Mouse (Mus musculus) thymus, adult 18-20 months (tissue): ENCODE results near the gene Socs7.

Experiments
- DNase-seq, 2 experiments: peaks; one replicate each; pipeline ENCODE4 v3.0.0; 2022; ENCODE audit warnings: mixed read lengths in 2 of 2

Socs7 gene

DNA sequence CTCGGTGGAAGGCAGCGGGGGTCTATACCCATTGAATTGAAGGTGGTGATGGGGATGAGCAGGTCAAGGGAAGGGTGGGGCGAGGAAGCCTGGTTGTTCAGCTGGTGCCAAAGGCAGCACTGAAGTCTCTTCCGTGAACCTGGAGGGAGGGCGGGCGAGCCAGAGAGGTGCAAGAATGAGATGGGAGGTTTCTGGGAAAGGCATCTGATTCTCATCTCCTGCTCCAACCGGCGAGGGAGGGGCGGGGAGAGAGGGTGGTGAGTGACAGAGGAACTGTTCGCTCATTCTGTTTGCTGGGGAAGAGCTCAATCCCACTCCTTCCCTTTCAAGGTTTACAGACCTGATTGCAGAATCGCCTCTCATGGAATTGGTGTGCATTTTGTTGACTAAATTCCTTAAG lies 31.3 kb downstream of the Socs7 start:
- no peak for DNase-seq

DNA sequence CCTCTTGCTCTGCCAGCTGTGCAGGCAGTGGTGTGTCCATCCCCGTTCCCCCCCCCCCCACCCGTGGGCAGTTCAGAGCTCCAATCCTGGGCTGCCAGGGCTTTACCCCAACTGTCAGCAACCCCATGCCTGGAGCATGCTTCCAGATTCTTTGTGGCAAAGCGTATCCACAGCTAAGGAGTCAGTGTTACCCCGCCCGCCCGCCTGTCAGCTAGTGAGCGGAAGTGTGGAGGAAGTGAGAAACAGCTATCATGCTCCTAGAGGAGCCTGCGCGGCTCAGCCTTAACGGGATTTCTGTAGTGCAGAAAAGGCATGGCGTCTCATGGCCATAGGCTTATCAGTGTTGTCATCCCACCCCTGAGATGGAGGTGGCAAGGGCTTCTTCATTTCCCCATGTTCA lies 31.8 kb downstream of the Socs7 start:
- DNase-seq: no peak

DNA sequence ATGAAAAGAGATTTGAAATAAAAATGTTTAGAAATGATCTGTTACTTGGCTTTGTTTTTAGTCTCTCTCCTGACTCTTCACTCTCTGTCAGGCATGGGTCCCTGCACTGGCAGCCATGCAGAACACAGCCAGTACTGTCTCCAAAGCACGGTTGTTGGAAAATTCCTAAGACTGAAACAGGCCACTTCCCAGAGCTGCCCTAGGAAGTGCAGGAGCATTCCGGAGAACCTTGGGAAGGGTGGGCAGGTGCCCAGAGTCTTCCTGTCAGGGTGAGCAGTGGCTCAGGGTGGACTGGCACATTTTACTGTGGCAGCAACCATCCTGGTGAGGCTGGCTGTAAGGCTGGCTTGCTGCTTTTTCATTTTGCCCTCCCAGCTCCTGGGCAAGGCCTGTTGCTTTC lies 36.2 kb downstream of the Socs7 start:
- no peak for DNase-seq

DNA sequence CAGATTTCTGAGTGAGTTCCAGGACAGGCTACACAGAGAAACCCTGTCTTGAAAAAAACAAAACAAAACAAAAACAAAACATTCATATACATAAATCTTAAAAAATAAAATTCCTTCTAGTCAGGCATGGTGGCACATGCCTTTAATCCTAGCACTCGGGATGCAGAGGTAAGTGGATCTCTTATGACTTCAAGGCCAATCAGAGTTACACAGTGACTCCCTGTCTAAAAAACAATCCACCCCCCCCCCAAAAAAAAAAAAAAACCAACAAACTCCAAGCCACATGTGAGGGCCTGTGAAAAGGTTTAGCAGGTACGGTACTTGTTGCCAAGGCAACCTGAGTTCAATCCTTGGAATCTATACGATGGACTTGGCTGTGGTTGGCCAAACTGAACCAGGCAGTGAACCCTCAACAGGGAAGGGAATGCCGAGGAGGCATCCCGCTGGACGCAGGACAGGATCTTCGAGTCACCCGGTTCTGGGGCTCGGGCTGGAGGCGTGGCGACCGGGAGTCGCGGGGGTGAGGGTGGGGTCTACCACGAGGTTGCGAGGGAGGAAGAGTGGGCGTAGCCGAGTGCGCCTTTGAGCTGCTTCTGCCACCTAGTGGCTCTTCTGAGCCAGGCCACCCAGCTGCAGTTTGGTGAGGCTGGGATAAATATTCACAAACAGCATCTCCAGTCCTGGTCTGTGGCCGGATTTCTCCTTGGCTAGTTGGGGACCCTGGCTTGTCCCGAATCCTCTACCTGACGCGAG lies 37.8 kb downstream of the Socs7 start:
- peak; percentile 75 to 80 for DNase-seq

DNA sequence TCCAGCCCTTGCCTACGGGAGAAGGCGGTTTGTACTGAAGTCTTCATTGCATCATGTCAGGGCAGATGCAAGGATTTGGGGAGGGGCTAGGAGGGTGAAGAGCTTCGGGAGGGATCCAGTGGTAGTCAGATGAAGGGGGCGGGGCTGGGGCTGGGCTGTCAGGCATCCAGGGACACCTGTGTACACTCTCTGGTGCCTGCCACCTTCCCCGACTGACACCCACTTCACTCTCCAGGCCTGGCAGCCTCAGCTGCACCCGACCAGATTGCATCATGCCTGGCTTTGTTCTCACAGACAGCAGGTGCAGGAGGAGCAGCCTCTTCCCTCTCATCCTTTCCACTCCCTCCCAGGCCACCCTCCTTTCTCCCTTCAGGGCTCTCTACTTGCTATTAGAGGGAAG lies 38.7 kb downstream of the Socs7 start:
- DNase-seq: peak; percentile 63 to 79

DNA sequence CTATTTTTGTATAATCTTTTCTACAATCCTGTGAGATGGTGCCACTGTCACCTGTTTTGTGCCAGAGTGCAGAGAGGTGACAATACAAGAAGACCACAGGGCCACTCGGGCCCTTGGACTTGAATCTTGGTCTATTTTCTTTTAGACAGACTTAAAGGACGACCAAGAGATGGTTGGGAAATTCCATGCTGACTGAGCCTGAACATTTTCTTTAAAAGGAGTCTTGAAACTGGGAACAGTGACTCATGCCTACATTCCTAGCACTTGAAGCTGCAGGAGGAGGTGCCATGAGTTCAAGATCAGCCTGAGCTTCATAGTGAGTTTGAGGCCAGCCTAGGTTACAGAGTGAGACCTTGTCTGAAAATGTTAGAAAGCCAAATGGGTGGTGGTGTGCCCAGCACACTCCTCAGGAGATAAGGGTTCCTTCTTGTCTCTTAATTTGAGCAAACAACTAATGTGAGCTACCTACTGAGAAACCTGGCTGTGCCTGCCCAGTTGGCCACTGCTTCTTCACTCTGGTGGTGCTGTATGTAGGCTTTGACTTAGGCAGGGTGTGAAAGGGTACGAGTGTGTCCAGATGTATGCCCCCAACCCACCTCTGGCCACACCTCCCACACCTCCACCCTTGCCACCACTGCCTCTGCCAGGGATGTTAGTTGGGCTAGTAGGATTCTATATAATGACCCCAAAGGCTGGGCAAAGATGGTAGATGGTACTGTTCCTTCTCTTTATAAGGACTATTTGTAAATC lies 39.5 kb downstream of the Socs7 start:
- DNase-seq: no peak

DNA sequence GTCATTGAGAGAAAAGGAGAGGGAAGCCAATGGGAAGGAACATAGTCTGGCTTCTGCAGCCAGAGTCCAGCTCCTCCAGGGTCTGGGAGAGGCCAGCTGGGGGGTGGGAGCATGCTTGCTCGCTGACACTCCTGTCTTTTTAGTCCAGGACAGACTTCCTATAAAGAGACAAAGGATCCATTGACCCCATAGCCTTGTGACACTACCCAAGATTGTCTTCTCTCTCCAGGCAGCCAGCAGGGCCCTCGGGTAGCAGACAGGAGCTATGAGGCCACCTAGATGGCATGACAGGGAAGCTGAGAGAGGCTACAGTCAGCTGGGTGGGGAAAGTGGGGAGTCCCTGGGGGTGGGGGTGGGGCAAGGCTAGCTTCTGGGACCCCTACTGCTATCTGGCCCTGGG lies 40.4 kb downstream of the Socs7 start:
- DNase-seq: no peak

DNA sequence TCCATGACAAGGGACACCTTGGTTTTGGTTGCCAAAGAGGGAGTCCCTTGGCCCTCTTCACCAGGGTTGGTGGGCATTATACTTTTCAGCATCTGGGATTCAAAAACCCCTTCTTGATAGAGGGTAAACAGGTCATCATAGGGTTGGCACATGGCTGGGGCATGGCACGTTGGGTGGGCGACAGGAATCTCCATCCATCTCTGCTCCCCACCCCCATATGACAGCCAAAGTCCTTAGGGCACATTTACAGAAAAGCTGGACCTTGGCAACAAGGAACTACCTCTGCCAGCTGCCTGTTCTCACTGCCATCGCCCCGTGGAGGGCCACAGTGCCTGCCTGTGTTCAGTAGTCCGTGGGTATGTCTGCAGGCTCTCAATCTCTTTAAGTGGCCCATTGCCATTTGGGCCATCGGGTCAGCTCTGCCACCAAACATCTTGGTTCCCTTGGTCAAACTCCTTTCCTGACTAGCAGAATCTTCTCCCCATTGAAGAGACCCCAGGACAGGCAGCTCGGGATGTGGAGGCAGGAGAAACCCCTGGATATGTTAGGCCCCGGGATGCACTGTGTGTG lies 41.3 kb downstream of the Socs7 start:
- DNase-seq: no peak

DNA sequence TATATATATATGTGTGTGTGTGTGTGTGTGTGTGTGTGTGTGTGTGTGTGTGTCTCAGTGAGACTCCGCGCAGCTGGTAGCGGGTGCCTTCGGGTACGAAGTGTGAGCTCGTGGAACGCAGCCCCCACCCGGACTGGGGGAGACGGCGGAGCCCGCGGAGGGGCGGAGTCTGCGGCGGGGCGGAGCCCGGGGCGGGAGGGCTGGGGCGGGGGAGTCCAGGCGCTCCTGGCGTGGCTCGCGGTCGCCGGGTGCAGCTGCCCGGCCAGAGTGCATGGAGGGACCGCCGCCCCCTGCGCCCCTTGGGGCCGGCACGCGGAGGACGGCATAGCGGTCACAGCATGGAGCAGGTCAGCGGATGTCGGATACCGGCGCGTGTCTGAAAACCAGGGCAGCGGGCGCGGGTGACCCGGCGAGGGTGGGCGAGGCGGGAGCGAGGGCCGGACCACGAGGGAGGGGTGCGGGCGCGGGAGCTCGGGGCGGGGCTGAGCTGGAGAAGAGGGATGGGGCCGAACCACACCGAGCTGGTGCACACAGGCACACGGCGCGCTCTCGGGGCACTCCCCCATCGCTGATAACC lies 41.9 kb downstream of the Socs7 start:
- peak; percentile 36 to 50 for DNase-seq

DNA sequence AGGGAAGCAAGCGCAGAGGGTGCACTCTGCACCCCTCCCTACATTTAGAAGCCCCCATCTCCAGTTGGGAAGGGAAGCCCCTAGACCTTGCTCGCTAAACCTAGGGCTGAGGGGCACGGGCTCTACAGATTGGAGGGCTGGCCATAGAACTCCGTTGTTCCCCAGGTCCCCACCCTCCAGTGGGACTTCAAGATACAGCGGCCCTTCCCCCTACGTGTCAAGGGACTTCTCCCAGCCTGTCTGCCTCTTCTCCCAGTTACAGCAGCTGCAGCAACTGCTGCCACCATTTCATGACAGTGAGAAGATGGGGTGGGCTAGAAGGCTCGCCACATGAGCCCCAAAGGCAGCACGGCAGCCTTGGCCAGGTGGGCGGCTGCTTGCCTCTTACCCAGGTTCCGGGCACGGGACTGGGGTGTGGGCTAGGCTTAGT lies 42.4 kb downstream of the Socs7 start:
- no peak for DNase-seq

DNA sequence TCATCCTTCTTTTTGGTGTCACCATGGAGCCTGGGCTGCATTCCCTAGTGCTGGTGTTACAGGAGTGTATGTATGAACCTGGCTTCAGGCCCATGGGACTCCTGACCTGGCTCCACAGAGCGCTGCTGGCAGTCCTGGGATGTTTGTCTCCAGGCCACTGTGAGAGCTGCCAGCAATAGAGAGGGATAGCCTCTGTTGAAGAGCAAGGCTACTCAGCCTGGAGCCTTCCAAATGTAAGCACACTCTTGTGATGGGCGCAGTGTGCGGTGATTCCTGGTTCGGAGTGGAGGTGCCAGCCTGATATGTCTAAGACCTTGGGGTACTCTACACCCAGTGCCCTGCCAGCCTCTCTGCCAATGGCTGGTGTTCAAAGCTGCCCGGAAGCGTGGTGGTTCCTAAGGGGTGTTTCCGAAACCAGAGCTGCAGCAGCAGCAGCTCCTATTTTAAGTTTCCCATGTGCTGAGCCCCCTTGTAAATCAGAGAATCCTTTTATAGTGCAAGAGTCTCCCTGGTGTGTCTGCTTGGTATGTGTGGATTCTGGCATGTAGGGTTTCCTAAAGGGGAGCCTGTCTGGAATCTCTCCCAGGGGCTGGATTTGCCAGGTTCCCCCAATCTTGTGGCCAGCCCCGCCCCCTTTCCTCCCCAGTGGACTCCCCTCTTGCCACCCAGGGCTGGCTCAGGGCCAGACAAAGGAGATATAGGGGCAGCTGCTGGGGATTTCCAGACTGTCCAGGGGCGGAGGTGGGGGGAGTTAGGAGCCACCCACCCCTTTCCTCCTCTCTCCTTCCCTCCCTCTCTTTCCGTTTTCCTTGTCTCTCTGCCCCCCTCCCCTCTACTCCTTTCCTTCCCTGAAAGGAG lies 44.0 kb downstream of the Socs7 start:
- DNase-seq: no peak

DNA sequence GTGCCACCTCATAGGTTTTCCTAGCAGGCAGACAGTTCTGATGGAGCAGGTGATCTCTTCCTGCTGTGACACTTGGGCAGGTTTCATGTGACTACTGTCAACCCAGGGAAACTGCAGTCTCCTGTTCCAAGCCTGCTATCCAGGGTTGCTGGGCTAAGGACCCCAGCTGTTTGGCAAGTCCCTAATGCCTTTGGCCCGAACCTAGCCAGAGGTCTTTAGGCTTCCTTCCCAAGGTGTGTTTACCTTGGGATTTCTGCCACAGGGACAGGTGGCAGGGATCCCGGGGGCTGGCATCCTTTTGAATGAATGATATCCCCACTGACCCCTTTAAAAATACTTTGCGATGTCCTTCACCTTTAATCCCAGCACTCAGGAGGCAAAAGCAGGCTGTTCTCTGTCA lies 45.1 kb downstream of the Socs7 start:
- no peak for DNase-seq

DNA sequence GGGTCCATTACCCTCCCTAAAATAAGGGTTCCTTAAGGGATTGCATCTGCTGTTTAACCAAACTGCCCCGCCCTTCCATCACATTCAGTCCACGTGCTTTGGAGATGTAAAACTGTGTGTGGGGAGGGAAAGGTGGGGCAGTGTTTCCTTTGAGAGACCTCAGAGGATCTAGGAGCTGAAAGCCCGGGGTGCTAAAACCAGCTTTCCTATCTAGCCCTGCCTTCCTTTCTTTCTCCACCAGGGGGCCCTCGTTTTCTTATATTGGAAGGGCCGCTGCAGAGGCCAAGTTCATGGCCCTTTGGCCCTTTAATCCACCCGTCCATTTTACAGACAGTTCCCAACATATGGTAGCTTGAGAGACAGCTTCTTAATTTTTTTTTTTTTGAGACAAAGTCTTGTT lies 45.8 kb downstream of the Socs7 start:
- peak; percentile 42 to 51 for DNase-seq

DNA sequence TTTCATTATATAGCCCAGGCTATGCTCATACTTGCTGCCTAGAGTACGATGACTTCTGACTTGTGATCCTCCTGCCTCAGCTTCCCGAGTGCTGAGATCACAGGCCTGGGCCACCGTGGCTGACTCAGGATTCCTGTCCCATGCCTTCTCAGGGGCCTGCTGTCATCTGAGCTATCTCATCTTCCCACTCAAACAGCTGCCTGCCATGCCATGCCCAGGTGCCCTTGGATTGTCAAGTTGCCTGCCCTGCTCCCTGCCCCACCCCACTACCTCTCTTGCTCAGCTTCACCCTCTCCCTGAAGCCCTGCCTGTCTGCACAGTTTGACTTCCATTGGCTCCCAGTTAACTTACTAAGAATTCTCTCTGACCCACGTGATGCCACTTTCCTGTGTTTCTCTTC lies 48.6 kb downstream of the Socs7 start:
- DNase-seq: no peak

DNA sequence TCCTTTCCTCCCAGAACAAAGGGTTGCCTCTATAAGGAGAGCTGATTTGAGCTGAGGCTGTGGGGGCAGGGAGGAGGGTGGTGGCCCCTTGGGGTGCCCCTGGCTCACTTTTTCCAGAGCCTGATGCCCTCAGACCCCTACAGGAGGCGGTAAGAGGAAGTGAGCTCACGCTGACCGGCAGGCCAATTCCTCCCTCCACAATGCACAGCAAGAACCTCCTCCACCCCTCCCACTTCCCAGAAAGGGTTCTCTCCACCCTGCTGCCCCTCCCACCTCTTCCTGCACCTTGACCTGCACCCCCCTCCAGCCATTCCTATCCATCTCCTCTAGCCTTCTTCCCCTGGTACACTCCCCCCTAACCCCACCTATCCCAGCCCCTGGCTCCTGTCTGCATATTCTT lies 49.8 kb downstream of the Socs7 start:
- DNase-seq: no peak

DNA sequence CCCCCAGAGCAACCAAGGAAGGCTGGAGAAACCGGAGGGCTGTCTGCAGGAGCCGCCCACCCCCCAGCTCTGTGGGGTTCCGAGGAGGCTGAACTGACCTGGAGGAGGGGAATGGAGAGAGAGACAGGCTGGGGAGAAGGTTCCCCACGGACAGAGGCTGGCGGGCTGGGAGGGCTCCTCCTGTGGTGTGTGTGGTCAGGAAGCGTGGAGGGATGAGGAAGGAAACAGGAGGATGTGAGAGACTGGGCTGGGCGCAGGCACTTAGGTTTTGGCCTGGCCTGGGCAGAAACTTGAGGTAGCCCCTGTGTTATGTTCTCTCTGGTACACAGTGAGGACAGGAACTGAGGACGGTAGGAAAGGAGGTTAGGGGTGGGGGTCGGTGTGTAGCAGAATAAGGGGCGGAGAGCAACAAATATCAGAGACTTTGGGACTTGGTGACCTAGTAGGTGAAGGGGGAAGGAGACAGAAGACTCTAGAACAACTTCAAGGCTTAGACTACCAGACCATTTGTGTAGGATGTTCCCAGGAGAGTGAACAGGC lies 50.5 kb downstream of the Socs7 start:
- no peak for DNase-seq

DNA sequence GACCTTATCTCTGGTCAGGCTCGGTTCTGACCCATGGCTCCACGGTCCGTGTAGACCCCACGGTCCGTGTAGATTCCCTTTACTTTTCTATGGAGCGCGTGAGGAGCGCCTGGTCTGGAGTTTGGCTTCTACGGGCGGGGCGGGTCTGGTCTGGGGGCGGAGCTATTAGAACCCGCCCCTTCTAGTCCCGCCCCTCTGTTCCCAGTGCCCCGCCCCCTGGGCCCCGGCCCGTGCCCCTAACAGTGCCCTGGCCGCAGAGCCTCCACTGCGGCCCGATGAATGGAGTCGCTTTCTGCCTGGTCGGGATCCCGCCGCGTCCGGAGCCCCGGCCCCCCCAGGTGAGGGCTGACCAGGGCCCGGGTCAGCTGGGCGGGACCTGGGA lies 53.0 kb downstream of the Socs7 start, which contains the start of gene Arhgap23:
TSS of gene Arhgap23 (plus strand) at position 204 of the 382 bp plus-strand sequence.
- DNase-seq: no peak

DNA sequence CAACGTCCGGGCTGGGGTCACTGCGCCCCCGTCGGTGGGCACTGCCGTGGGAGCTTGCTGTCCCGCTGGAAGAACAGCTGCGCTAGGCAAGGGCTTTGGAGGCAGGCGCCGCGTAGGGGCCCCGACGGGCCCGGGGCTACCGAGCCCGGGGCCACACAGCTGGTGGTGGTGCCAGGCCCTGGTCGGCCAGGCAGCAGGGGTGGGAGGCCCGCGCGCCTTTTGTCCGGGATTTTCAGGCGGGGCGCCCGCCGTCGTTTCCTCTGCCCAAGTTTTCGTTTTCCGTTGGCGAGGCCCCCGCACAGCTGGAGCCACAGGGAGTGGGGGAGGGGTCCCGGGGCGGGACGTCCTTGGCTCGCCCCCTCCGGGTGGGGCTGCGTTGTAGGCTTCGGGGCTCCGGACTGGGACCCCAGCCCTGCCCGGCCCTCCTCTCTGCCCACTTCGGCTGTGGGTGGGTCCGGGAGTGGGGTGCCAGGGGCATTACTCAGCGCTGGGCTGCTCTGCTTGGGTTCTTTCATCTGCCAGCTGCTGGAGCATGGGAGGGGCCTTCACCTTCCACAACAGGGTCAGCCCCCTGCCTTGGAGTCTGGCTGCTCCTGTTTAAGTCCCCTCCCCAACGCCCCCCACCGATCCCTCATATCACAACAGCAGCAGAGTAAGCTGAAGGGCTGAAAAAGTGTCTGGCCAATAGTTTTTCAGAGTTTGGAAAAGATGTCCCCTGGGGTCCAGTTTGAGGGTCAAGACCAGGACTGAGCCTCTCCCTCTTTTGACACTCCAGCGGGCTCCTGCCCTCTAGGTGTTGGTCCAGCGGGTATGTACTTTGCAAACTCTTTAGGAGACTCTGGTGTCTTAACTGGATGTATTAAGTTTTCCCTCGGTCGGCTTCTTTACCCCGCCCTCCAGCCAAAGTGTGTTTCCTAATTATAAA lies 53.6 kb downstream of the Socs7 start:
- peak in 1 of 2 experiments; percentile 47 for DNase-seq

DNA sequence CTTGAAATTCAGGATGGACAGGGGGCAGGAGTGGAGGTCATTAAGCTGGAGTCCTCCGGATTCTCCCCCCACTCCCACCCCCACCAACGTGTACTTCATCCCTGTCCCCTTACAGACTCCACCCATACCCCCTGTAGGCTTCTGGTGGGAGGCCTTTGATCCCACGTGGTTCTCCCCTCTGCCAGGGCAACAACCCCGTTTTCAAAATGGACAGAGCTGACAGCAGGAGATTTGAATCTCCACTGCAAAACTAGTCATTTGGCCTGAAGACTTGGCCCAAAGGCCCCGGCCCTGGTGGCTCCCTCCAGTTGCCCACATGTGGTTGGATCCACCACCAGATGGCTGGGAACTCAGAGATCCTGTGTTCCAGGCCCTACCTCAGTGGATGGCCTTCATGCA lies 54.3 kb downstream of the Socs7 start:
- no peak for DNase-seq

DNA sequence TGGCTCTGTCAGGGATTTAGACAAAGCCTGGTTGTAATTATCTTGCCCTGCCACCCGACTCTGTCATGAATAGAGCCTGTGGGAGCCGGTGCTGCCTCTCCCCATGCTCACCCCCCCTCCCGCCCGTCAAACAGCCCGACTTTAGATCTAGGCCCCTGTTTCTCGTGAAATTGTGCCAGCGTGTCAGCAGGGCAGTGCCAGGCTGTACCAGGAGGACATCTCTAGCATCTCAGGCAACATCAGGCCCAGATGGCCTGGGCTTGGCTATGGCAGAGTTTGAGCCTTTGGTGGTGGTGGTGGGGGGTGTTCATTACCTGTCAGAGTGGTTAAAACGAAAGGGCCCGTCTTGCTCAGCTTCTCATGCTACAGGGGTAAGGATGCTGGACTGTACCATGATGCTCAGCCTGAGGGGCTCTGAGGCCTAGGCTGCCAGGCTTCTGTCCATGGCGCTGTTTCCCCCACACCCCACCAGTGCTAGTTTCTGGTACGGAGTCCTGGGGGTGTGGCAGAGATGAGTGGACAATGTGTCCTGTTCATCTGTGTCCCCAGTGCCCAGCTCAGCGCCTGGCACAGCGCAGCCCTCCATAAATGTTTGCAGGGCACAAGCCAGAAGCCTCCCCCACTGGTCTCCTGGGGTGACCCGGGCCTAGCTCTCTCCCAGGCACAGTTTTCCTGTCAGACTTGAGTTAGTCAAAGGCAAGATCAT lies 56.6 kb downstream of the Socs7 start:
- no peak for DNase-seq

DNA sequence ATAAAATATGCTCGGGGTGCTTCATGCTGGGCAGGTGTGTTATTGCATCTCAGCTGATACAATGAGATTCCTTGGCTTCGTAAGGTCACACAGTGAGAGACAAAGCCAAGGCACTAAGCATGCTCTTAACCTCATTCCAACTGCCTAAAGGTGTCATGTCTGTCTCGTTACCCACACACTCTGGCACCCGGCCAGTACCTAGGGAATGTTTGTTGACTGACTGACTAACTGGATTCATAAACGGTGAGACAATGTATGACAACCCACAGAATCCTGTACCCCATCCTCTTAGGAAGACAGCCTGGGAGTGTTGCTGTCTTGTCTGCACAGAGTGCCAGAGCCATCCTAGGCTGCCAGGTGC lies 57.2 kb downstream of the Socs7 start:
- DNase-seq: no peak
